Mouse (Mus musculus): ENCODE data around the gene Zranb1. TPM values are rescaled to one million over a fixed set of nuclear protein-coding genes. Genes with fewer than 3 reads are reported as not detected.

Gene Zranb1
- polyA plus RNA-seq, 1 experiment = 46.0 TPM

DNA sequence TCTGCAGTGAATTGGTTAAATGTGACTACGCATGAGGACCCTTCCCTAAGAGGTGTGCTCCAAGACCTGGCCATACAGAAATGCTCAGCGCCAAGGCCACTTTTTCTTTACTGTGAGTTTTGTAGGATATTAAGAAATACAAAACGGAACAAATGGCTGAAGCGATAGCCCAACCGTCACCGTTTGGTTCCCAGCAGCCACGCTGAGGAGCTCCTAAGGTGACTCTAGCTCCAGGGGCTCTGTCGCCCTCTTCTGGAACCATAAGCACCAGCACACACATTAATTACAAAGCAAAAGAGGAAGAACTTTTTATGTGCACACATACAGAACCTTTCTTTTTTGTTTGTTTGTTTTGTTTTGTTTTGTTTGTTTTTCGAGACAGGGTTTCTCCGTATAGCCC lies 33.7 kb upstream of the Zranb1 start:
- TF ChIP-seq CTCF (IDR thresholded peaks at IDR 0.05; ENCODE audit: borderline replicate concordance, insufficient read depth, low read depth, low read length) (peak; percentile 21; the same call in 1 of the 2 replicates), POLR2A (IDR thresholded peaks at IDR 0.05; ENCODE audit: borderline replicate concordance, insufficient read depth, low read length) (no peak)
- Histone ChIP-seq H3K4me3 (replicated peaks; ENCODE audit: insufficient read depth, low read depth, low read length) (no peak overlapping the region), H3K27ac (ENCODE audit: insufficient read depth, low read length) (no peak overlapping the region), H3K4me1 (ENCODE audit: control insufficient read depth, insufficient read depth, low read length) (peaks cover 27% of the 10 kb centered on the region), H3K27me3 (ENCODE audit: control insufficient read depth, insufficient read depth, low read length) (no peaks in the 10 kb centered on the region)
- DNase-seq = no peak
- 93% methylated on average over 10 of the region's 10 CpGs for WGBS

DNA sequence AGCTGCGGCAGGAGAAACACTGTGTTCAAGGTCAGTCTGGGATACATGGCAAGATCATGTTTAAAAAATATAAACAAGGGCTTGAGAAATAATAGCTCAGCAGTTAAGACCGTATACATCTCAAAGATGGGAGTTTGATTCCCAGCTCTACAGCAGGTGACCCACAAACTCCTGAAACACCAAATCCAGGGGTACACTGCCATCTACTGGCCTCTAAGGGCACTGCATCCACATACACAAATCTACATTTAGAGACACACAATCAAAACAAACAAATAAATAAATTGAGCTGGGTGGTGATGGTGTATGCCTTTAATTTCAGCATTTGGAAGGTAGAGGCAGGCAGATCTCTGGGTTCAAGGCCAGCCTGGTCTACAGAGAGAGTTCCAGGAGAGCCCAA lies 32.7 kb upstream of the Zranb1 start:
- H3K4me1 ChIP-seq (ENCODE audit: control insufficient read depth, insufficient read depth, low read length) = peaks cover 18% of the 10 kb centered on the region
- 89% methylated on average over 2 of the region's 2 CpGs for WGBS
- no peaks in the 10 kb centered on the region for H3K27me3 ChIP-seq (ENCODE audit: control insufficient read depth, insufficient read depth, low read length)
- DNase-seq = no peak
- no peak overlapping the region for H3K27ac ChIP-seq (ENCODE audit: insufficient read depth, low read length)
- no peak for TF ChIP-seq POLR2A (IDR thresholded peaks at IDR 0.05; ENCODE audit: borderline replicate concordance, insufficient read depth, low read length)
- peak; percentile 52; the same call in 1 of the 2 replicates for TF ChIP-seq CTCF (IDR thresholded peaks at IDR 0.05; ENCODE audit: borderline replicate concordance, insufficient read depth, low read depth, low read length)
- H3K4me3 ChIP-seq (replicated peaks; ENCODE audit: insufficient read depth, low read depth, low read length) = no peak overlapping the region

DNA sequence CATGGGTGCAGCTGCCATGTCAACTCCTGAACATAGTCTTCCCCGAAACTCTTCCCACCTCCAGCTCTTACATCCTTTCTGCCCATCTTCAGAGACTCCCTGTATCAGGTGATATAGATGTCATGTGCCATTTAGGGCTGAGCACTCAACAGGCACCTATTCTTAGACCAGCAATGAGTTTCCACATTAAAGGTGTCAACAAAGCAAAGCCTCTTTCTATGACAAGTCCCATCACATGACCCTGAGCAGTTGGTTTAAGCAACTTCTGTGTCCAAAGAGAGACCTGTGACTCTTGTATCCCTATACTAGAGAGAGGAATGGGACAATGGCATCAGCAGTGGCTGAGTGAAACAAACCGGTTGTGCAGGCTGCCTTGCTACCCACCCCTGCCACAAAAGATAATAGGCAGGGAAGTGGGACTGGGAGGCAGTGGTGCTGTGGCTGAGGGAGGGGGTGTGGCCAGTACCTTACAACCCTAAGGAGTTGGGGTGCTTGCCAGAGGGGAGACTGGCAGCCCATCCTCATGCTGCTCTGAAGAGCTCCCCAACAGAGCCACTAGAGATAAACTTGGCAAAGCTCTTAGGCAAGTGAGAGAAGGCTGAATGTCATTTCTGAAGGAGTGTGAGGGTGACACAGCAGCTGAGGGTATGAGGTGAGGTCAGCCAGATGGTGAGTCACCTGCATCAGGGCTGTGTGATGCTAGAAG lies 30.0 kb upstream of the Zranb1 start:
- no peak overlapping the region for H3K4me3 ChIP-seq (replicated peaks; ENCODE audit: insufficient read depth, low read depth, low read length)
- H3K27me3 ChIP-seq (ENCODE audit: control insufficient read depth, insufficient read depth, low read length) = no peaks in the 10 kb centered on the region
- 64% methylated on average over 2 of the region's 2 CpGs for WGBS
- H3K27ac ChIP-seq (ENCODE audit: insufficient read depth, low read length) = no peak overlapping the region
- peaks cover 7% of the 10 kb centered on the region; the same call in 1 of the 2 replicates for H3K4me1 ChIP-seq (ENCODE audit: control insufficient read depth, insufficient read depth, low read length)
- no peak for TF ChIP-seq POLR2A (IDR thresholded peaks at IDR 0.05; ENCODE audit: borderline replicate concordance, insufficient read depth, low read length)
- no peak for TF ChIP-seq CTCF (IDR thresholded peaks at IDR 0.05; ENCODE audit: borderline replicate concordance, insufficient read depth, low read depth, low read length)
- no peak for DNase-seq

DNA sequence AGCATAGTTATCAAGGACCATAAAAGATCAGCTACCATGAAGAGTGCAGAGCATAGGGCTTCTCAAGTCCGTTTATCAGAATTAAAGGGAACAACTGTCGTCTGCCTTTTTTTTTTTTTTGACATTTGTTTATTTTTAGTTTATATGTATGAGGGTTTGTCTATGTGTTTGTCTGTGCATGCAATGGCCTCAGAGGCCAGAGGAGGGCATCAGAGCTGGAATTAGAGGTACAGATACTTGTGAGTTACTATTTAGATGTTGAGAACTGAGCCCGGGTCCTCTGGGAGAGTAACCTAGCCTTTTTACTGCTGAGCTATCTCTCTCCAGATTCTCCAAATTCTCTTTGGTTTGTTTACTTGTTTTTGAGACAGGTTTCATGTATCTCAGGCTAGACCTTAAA lies 27.1 kb upstream of the Zranb1 start:
- TF ChIP-seq CTCF (IDR thresholded peaks at IDR 0.05; ENCODE audit: borderline replicate concordance, insufficient read depth, low read depth, low read length) (no peak), POLR2A (IDR thresholded peaks at IDR 0.05; ENCODE audit: borderline replicate concordance, insufficient read depth, low read length) (no peak)
- DNase-seq = no peak
- H3K4me3 ChIP-seq (replicated peaks; ENCODE audit: insufficient read depth, low read depth, low read length) = no peak overlapping the region
- no peaks in the 10 kb centered on the region for H3K4me1 ChIP-seq (ENCODE audit: control insufficient read depth, insufficient read depth, low read length)
- H3K27me3 ChIP-seq (ENCODE audit: control insufficient read depth, insufficient read depth, low read length) = no peaks in the 10 kb centered on the region
- H3K27ac ChIP-seq (ENCODE audit: insufficient read depth, low read length) = no peak overlapping the region
- WGBS = 83% methylated on average over 3 of the region's 3 CpGs

DNA sequence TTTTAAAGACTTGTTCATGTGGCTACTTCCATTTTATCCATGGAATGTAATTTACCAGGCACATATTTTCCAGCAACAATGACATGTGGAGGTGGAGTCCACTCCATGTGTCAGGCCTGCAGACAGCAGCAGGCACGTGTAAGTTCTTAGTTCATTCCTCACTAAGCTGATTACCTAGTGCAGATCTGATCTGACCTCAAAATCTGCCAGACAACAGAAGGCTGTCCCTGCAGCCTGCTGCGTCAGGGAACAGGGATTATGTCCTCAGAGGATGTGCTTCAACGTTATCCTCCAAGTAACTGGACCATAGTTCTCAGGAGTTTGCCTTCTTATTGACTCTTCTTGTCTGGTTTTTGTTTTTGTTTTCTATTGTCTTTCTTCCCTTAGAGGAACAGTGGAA lies 9.0 kb upstream of the Zranb1 start:
- WGBS = 15% methylated on average over 3 of the region's 3 CpGs
- Histone ChIP-seq H3K27me3 (ENCODE audit: control insufficient read depth, insufficient read depth, low read length) (no peaks in the 10 kb centered on the region), H3K4me1 (ENCODE audit: control insufficient read depth, insufficient read depth, low read length) (no peaks in the 10 kb centered on the region), H3K27ac (ENCODE audit: insufficient read depth, low read length) (no peak overlapping the region), H3K4me3 (replicated peaks; ENCODE audit: insufficient read depth, low read depth, low read length) (no peak overlapping the region)
- no peak for TF ChIP-seq CTCF (IDR thresholded peaks at IDR 0.05; ENCODE audit: borderline replicate concordance, insufficient read depth, low read depth, low read length)
- no peak for TF ChIP-seq POLR2A (IDR thresholded peaks at IDR 0.05; ENCODE audit: borderline replicate concordance, insufficient read depth, low read length)
- DNase-seq = peak in 1 of 2 experiments; percentile 47

DNA sequence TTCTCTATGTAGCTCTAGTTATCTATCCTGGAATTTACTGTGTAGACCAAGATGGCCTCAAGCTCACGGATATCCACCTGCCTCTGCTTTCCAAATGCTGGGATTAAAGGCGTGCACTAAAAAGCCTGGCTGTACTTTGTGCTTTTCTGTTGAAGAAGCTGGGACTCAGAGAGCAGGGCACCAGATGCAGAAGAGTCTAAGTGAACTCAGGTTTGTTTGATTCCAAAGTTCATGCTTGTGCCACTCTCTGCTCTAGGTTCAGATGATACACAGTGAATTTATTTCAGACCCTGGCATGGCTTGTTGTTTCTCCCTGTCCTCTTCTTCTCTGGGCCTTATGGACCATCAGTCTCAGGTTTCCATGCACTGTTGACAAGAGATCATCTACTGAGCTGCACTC lies 5.7 kb upstream of the Zranb1 start:
- DNase-seq = no peak
- H3K27me3 ChIP-seq (ENCODE audit: control insufficient read depth, insufficient read depth, low read length) = no peaks in the 10 kb centered on the region
- TF ChIP-seq POLR2A (IDR thresholded peaks at IDR 0.05; ENCODE audit: borderline replicate concordance, insufficient read depth, low read length) = no peak
- no peak for TF ChIP-seq CTCF (IDR thresholded peaks at IDR 0.05; ENCODE audit: borderline replicate concordance, insufficient read depth, low read depth, low read length)
- H3K27ac ChIP-seq (ENCODE audit: insufficient read depth, low read length) = no peak overlapping the region
- no peaks in the 10 kb centered on the region for H3K4me1 ChIP-seq (ENCODE audit: control insufficient read depth, insufficient read depth, low read length)
- WGBS = 78% methylated on average over 2 of the region's 2 CpGs
- no peak overlapping the region for H3K4me3 ChIP-seq (replicated peaks; ENCODE audit: insufficient read depth, low read depth, low read length)

DNA sequence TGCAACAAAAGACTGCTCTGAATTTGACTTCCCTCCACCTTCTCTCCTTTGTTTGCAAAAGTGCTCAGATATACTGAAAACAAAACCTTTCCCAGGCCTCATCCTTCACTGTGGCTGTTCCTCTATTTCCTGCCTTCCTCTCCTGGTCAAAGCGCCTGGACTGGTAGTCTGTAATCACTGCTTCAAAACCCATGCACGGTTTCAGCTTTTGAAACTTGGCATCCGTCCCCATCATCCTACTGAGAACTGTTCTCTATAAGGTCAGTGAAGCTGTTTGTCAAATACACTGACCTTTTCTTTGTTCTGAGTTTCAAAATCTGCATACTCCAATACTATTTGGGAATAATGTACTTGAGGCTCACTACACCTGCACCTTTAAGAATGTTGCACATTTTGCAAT lies 3.7 kb upstream of the Zranb1 start:
- no peak for DNase-seq
- WGBS = 45% methylated on average over 3 of the region's 3 CpGs
- no peaks in the 10 kb centered on the region for H3K4me1 ChIP-seq (ENCODE audit: control insufficient read depth, insufficient read depth, low read length)

DNA sequence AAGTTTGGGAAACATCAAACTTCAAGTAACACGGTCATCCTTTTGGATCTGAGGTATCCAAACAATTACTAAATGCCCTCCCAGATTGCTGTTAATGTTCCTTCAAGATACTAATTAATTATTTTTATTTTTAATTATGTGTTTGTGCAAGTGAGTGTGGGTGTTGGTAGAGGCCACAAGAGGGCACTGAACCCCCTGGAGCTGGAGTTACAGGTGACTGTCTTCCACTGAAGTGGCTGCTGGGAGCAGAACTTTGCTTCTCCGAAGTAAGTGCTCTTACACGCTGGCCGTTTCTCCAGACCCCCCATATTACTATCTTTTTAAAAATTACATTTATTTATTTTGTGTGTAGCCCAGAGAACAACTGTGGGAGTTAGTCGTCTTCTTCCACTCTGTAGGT lies 887 bp upstream of the Zranb1 start:
- DNase-seq = peak in 1 of 2 experiments; percentile 19
- Histone ChIP-seq H3K27ac (ENCODE audit: insufficient read depth, low read length) (no peak overlapping the region), H3K4me3 (replicated peaks; ENCODE audit: insufficient read depth, low read depth, low read length) (no peak overlapping the region), H3K4me1 (ENCODE audit: control insufficient read depth, insufficient read depth, low read length) (no peaks in the 10 kb centered on the region), H3K27me3 (ENCODE audit: control insufficient read depth, insufficient read depth, low read length) (no peaks in the 10 kb centered on the region)
- TF ChIP-seq POLR2A (IDR thresholded peaks at IDR 0.05; ENCODE audit: borderline replicate concordance, insufficient read depth, low read length) (no peak), CTCF (IDR thresholded peaks at IDR 0.05; ENCODE audit: borderline replicate concordance, insufficient read depth, low read depth, low read length) (no peak)
- 91% methylated on average over 5 of the region's 5 CpGs for WGBS

More for the DNA sequence above, 3.7 kb upstream of the Zranb1 start:
- TF ChIP-seq CTCF (IDR thresholded peaks at IDR 0.05; ENCODE audit: borderline replicate concordance, insufficient read depth, low read depth, low read length) (no peak), POLR2A (IDR thresholded peaks at IDR 0.05; ENCODE audit: borderline replicate concordance, insufficient read depth, low read length) (no peak)
- Histone ChIP-seq H3K27ac (ENCODE audit: insufficient read depth, low read length) (no peak overlapping the region), H3K27me3 (ENCODE audit: control insufficient read depth, insufficient read depth, low read length) (no peaks in the 10 kb centered on the region), H3K4me3 (replicated peaks; ENCODE audit: insufficient read depth, low read depth, low read length) (no peak overlapping the region)
